Mouse (Mus musculus) lung, embryonic 16.5 days (tissue): ENCODE data around the gene Slc16a6. TPM values are rescaled to one million over a fixed set of nuclear protein-coding genes. Genes with fewer than 3 reads are reported as not detected.

Source experiments
- ATAC-seq: fragments of 200-750 bp; cut with Nextera tagmentation; 2 replicates; pipeline ENCODE4 v1.8.0; 2017; ENCODE audit warnings: low read depth, mild to moderate bottlenecking, moderate library complexity
- H3K27ac ChIP-seq: fragments of 300-500 bp; sonication (generic); 2 replicates; pipeline ENCODE4 v1.5.1; 2014; ENCODE audit warnings: mild to moderate bottlenecking, control low read depth, low read length
- H3K27me3 ChIP-seq: fragments of 300-500 bp; sonication (generic); 2 replicates; pipeline ENCODE4 v1.6.1; 2014; ENCODE audit warnings: low read depth, low read length, mixed read lengths; ENCODE audit not compliant: control insufficient read depth, insufficient read depth
- H3K36me3 ChIP-seq: fragments of 300-500 bp; sonication (generic); 2 replicates; pipeline ENCODE4 v1.6.1; 2014; ENCODE audit warnings: low read length; ENCODE audit not compliant: control insufficient read depth, insufficient read depth
- H3K4me1 ChIP-seq: fragments of 300-500 bp; sonication (generic); replicated peaks from 2 replicates; pipeline ENCODE4 v1.6.1; 2014; ENCODE audit warnings: low read length, mixed read lengths; ENCODE audit not compliant: control insufficient read depth, insufficient read depth
- H3K4me2 ChIP-seq: fragments of 300-500 bp; sonication (generic); 2 replicates; pipeline ENCODE4 v1.6.1; 2014; ENCODE audit warnings: low read depth, low read length, control low read depth
- H3K4me3 ChIP-seq: fragments of 300-500 bp; sonication (generic); 2 replicates; pipeline ENCODE4 v1.5.1; 2014; ENCODE audit warnings: mild to moderate bottlenecking, low read length, control low read depth
- H3K9ac ChIP-seq: fragments of 300-500 bp; sonication (generic); 2 replicates; pipeline ENCODE4 v1.6.1; 2014; ENCODE audit warnings: low read length, control low read depth
- H3K9me3 ChIP-seq: fragments of 300-500 bp; sonication (generic); 2 replicates; pipeline ENCODE4 v1.6.1; 2016; ENCODE audit warnings: low read length; ENCODE audit not compliant: control insufficient read depth
- WGBS: fragments of 180-500 bp; shearing (Covaris S2); extraction: QIAGEN DNeasy Blood & Tissue Kit; methylation state at CpG from one replicate; pipeline ENCODE4 v1.1.7; 2014; 5-methylcytosine and 5-hydroxymethylcytosine counted together
- polyA plus RNA-seq: library from polyadenylated mRNA; unstranded; fragments of >200 nt; fragmentation: Nextera tagmentation; extraction: Ambion mirVana; gene quantifications from 2 replicates; pipeline ENCODE4 v1.2.1, GENCODE M21; 2015

Slc16a6 gene
- polyA plus RNA-seq, 1 experiment from 2014 or later: 4.0 TPM

- peak within 1 kb of the TSS; percentile 54 for H3K4me3 ChIP-seq
- H3K27ac ChIP-seq: peak within 1 kb of the TSS; percentile 82
- H3K4me2 ChIP-seq: peak within 1 kb of the TSS; percentile 75
- H3K9me3 ChIP-seq: peaks cover 4% of the 10 kb centered on the region; the same call in 1 of the 2 replicates
- peaks cover 5% of the 10 kb centered on the region; the same call in 1 of the 2 replicates for H3K4me1 ChIP-seq
- WGBS: under 1% methylated on average over 64 of the region's 65 CpGs
- H3K27me3 ChIP-seq: no peaks in the 10 kb centered on the region
- H3K9ac ChIP-seq: peak within 1 kb of the TSS; percentile 67
- peaks cover 12% of the 10 kb centered on the region for H3K36me3 ChIP-seq
- ATAC-seq: peak; percentile 97
Observed at GRCm38 (mm10) chr11:109425392-109426271, 47.8 kb downstream of the Slc16a6 start, which contains the start of gene Amz2. TSS of gene Amz2 (plus strand) at chr11:109425946.

DNA sequence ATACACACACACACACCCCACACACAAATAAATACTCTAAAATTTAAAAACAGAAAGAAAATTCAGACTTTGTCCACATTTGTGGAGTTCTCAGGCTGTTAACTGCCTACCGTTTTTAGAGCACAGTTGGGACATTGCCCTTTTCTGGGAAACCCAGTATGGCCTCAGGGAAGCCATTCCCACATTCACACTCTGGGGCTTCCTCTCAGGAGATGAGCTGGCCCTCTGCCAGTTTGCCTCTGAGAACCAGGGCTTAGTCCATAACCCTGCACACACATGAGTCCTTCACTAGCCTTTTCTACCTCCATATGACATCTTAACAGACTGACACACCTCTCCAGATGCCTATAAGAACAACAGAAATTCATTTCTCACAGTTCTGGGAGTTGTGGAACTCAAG is 50.1 kb downstream of the Slc16a6 start:
- ATAC-seq: no peak
- Histone ChIP-seq H3K36me3 (no peaks in the 10 kb centered on the region), H3K4me2 (no peak overlapping the region), H3K27me3 (no peaks in the 10 kb centered on the region), H3K27ac (no peak overlapping the region), H3K9ac (no peak overlapping the region), H3K4me1 (peaks cover 5% of the 10 kb centered on the region; the same call in 1 of the 2 replicates), H3K9me3 (peaks cover 4% of the 10 kb centered on the region; the same call in 1 of the 2 replicates), H3K4me3 (no peak overlapping the region)
- 38% methylated on average over 1 of the region's 1 CpGs for whole genome bisulfite sequencing

- H3K4me2 ChIP-seq: no peak overlapping the region
- ATAC-seq: no peak
- H3K4me1 ChIP-seq: peaks cover 5% of the 10 kb centered on the region
- H3K36me3 ChIP-seq: no peaks in the 10 kb centered on the region
- no peak overlapping the region for H3K4me3 ChIP-seq
- no peak overlapping the region for H3K9ac ChIP-seq
- H3K27ac ChIP-seq: no peak overlapping the region
- H3K27me3 ChIP-seq: no peaks in the 10 kb centered on the region
- WGBS: 98% methylated on average over 4 of the region's 4 CpGs
- peaks cover 4% of the 10 kb centered on the region; the same call in 1 of the 2 replicates for H3K9me3 ChIP-seq
Observed at GRCm38 (mm10) chr11:109422263-109422662, 51.1 kb downstream of the Slc16a6 start.

- WGBS: 70% methylated on average over 5 of the region's 5 CpGs
- Histone ChIP-seq H3K36me3 (no peaks in the 10 kb centered on the region), H3K4me1 (no peaks in the 10 kb centered on the region; the same call in none of the 2 replicates), H3K27ac (no peak overlapping the region), H3K27me3 (no peaks in the 10 kb centered on the region), H3K4me2 (no peak overlapping the region), H3K9ac (no peak overlapping the region), H3K4me3 (no peak overlapping the region), H3K9me3 (peaks cover 4% of the 10 kb centered on the region; the same call in 1 of the 2 replicates)
- ATAC-seq: no peak
Observed at GRCm38 (mm10) chr11:109421205-109421604, 52.2 kb downstream of the Slc16a6 start.

- Histone ChIP-seq H3K27ac (no peak overlapping the region), H3K9me3 (peaks cover 4% of the 10 kb centered on the region; the same call in 1 of the 2 replicates), H3K27me3 (no peaks in the 10 kb centered on the region), H3K4me2 (no peak overlapping the region), H3K36me3 (no peaks in the 10 kb centered on the region), H3K9ac (no peak overlapping the region), H3K4me1 (peaks cover 4% of the 10 kb centered on the region), H3K4me3 (no peak overlapping the region)
- WGBS: 64% methylated on average over 14 of the region's 14 CpGs
- ATAC-seq: no peak
Observed at GRCm38 (mm10) chr11:109420567-109420962, 52.8 kb downstream of the Slc16a6 start.

DNA sequence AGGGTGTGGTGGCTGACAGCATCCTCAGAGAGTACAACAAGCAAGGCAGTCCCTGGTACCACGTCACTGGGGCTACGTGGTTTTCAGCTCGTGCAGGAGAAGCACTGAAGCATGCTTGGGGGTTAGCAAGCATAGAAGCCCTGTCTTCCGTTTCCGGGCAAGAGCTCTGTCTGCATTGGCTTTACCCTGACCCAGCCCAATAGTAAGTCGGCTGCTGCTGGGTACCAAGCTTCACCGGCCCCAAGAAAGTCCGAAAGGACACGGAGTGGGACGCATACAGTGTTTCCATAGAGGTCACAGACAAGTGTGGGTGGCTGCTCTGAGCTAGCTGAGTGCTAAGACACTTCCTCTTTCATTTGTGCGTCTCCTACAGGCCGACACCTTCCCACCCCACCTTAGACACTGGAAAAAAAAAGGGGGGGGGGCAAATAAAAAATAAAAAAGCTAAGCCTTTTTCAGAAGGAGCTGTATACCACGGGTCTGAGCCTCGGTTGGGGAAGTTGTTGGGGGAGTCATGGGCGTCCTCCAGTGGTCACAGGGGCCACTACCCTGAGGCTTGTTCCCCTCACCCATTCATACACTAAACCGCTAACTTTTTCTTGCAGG is 53.3 kb downstream of the Slc16a6 start:
- H3K4me2 ChIP-seq: no peak overlapping the region
- 32% methylated on average over 16 of the region's 16 CpGs for WGBS
- H3K27ac ChIP-seq: no peak overlapping the region
- H3K27me3 ChIP-seq: no peaks in the 10 kb centered on the region
- no peak overlapping the region for H3K9ac ChIP-seq
- no peak for ATAC-seq
- peaks cover 4% of the 10 kb centered on the region; the same call in 1 of the 2 replicates for H3K9me3 ChIP-seq
- peaks cover 7% of the 10 kb centered on the region for H3K4me1 ChIP-seq
- no peak overlapping the region for H3K4me3 ChIP-seq
- H3K36me3 ChIP-seq: no peaks in the 10 kb centered on the region

DNA sequence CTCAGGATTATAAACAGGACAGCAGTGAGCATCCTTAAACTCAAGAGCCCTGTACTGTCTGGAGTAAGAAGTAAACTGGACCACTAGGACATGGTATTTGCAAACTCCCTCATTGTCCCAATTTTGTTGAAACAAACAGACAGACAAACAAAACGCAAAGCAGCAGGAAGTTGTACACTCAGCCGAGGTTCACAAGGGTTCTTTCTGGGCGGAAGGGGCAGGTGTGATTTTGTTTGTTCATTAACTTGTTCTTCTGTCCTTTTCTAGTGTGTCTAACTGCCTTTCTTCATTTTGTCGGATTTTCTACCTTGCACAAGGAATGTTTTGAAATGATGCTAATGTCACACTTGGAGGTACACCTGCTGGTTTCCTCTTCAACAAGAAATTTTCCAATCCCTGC is 53.9 kb downstream of the Slc16a6 start:
- no peak overlapping the region for H3K27ac ChIP-seq
- peaks cover 4% of the 10 kb centered on the region; the same call in 1 of the 2 replicates for H3K9me3 ChIP-seq
- no peak overlapping the region for H3K9ac ChIP-seq
- peaks cover 7% of the 10 kb centered on the region for H3K4me1 ChIP-seq
- WGBS: 40% methylated on average over 4 of the region's 4 CpGs
- no peak for ATAC-seq
- H3K27me3 ChIP-seq: no peaks in the 10 kb centered on the region
- no peak overlapping the region for H3K4me2 ChIP-seq
- no peaks in the 10 kb centered on the region for H3K36me3 ChIP-seq
- H3K4me3 ChIP-seq: no peak overlapping the region

- H3K4me3 ChIP-seq: no peak overlapping the region
- no peaks in the 10 kb centered on the region for H3K27me3 ChIP-seq
- no peak overlapping the region for H3K4me2 ChIP-seq
- H3K9ac ChIP-seq: no peak overlapping the region
- H3K36me3 ChIP-seq: no peaks in the 10 kb centered on the region
- 78% methylated on average over 9 of the region's 9 CpGs for WGBS
- H3K4me1 ChIP-seq: peaks cover 7% of the 10 kb centered on the region
- no peak overlapping the region for H3K27ac ChIP-seq
- peaks cover 4% of the 10 kb centered on the region; the same call in 1 of the 2 replicates for H3K9me3 ChIP-seq
- peak; percentile 34; the same call in 1 of the 2 replicates for ATAC-seq
Observed at GRCm38 (mm10) chr11:109417472-109418040, 55.8 kb downstream of the Slc16a6 start.
